In genomic region chr10:41488877-41489276, GRCm38 (mm10) we compare ENCODE assay signal across 8 mouse cellular contexts. TPM values are rescaled to one million over a fixed set of nuclear protein-coding genes. Genes with fewer than 3 reads are reported as not detected.
DNase-seq lines count a peak whose midpoint lies in the region; ATAC-seq and TF ChIP-seq lines count a peak whose summit lies in the region.

No protein-coding gene starts in this region.

- peak overlapping the region; percentile 31 for H3ac ChIP-seq in C2C12 (ENCODE audit: control insufficient read depth, insufficient read length, low read depth)

- DNase-seq in heart, adult 11 months = peak; percentile 88
- no peak for DNase-seq in heart, adult 9 months (ENCODE audit: low spot score in 2 of 2)
- DNase-seq in liver, postnatal 0 days = no peak
- no peak for DNase-seq in frontal cortex, postnatal 10 days (ENCODE audit: low spot score in 2 of 2)
- no peak for DNase-seq in adrenal gland, postnatal 10 days
- DNase-seq in left cerebral cortex, postnatal 14 days (ENCODE audit: low spot score in 2 of 2) = no peak

- WGBS in liver, postnatal 0 days (ENCODE audit: insufficient replicate concordance) = 32% methylated on average over 7 of the region's 7 CpGs

- H3K9me3 ChIP-seq in liver, postnatal 0 days (ENCODE audit: low read length) = no peaks in the 10 kb centered on the region

- no peak for TF ChIP-seq CTCF in C2C12 (IDR thresholded peaks at IDR 0.05; ENCODE audit: control insufficient read depth, insufficient read depth, insufficient read length)
- TF ChIP-seq CTCF in liver, postnatal 0 days (IDR thresholded peaks at IDR 0.05; ENCODE audit: low read depth) = no peak

- H3K27ac ChIP-seq in liver, postnatal 0 days (ENCODE audit: low read depth) = 0 out of 2 replicates have a peak overlapping the region, but pooled peaks have one; percentile 67

- peaks cover 18% of the 10 kb centered on the region for H3K4me1 ChIP-seq in liver, postnatal 0 days (ENCODE audit: insufficient read depth)

- H3K9ac ChIP-seq in liver, postnatal 0 days (replicated peaks) = peak overlapping the region; percentile 66; the same call in 1 of the 2 replicates

- no peaks in the 10 kb centered on the region for H3K79me3 ChIP-seq in C2C12 (ENCODE audit: low read depth)

- ATAC-seq in granulocyte monocyte progenitor cell, adult 5-6 weeks (replicated peaks; ENCODE audit: poor library complexity, severe bottlenecking) = peak; percentile 57
- ATAC-seq in liver, postnatal 0 days = no peak

- H3K79me2 ChIP-seq in C2C12 (ENCODE audit: control insufficient read depth, insufficient read depth) = no peaks in the 10 kb centered on the region

- intact Hi-C loops in left cerebral cortex, postnatal 14 days (cut with DNase I) = no loop called here

- H3K4me2 ChIP-seq in liver, postnatal 0 days (ENCODE audit: low read depth, low read length) = peak overlapping the region; percentile 93

- peaks cover 16% of the 10 kb centered on the region for H3K36me3 ChIP-seq in C2C12 (ENCODE audit: control insufficient read depth, insufficient read depth)
- H3K36me3 ChIP-seq in liver, postnatal 0 days (replicated peaks; ENCODE audit: insufficient read depth, low read length) = peaks cover 19% of the 10 kb centered on the region

- TF ChIP-seq EP300 in liver, postnatal 0 days (IDR thresholded peaks at IDR 0.05; ENCODE audit: low read depth) = no peak

- H3K4me3 ChIP-seq in C2C12 (ENCODE audit: insufficient read depth, poor library complexity, severe bottlenecking) = no peak overlapping the region
- H3K4me3 ChIP-seq in liver, postnatal 0 days (ENCODE audit: low read depth, low read length) = peak overlapping the region; percentile 52

- H3K27me3 ChIP-seq in C2C12 (ENCODE audit: control insufficient read depth, insufficient read depth, insufficient read length) = no peaks in the 10 kb centered on the region
- no peaks in the 10 kb centered on the region for H3K27me3 ChIP-seq in liver, postnatal 0 days (ENCODE audit: insufficient read depth, low read length)

TF ChIP-seq in C2C12, 6 proteins besides CTCF, POLR2A, EP300 and RAD21:
- TF ChIP-seq FOSL1 (IDR thresholded peaks at IDR 0.05; ENCODE audit: insufficient read depth, low read length, poor library complexity, severe bottlenecking) (no peak), USF1 (IDR thresholded peaks at IDR 0.05; ENCODE audit: low read depth) (no peak), MAX (IDR thresholded peaks at IDR 0.05) (no peak), MYOG (IDR thresholded peaks at IDR 0.05; ENCODE audit: control insufficient read depth, extremely low read depth, insufficient read length) (no peak), MYOD1 (IDR thresholded peaks at IDR 0.05; ENCODE audit: control insufficient read depth, insufficient read length, low read depth) (no peak), CEBPB (IDR thresholded peaks at IDR 0.05; ENCODE audit: low read depth) (no peak)

RNA-seq across cellular contexts. Expression of gene Smpd2, which starts 1.3 kb away (rescaled TPM):
- polyA plus RNA-seq in C2C12 (2012; fragmentation: generic; extraction: Trizol) = 20.7 TPM
- total RNA-seq in granulocyte monocyte progenitor cell, adult 5-6 weeks (2014; fragmentation: Nextera tagmentation) = 23.0 and 24.4 TPM in 2 replicates
- total RNA-seq in granulocyte monocyte progenitor cell, adult 5-6 weeks (2017) = 10.1 and 13.0 TPM in 2 replicates
- 17.9 and 19.7 TPM in 2 replicates for polyA plus RNA-seq in liver, postnatal 0 days (2015; fragmentation: Nextera tagmentation; extraction: Ambion mirVana)
- 10 to 100 TPM; 23.6 to 29.0 TPM for total RNA-seq in adrenal gland, postnatal 10 days (2021)
- total RNA-seq in left cerebral cortex, postnatal 14 days (2021) = 10 to 100 TPM; 20.8 to 24.7 TPM

RNA-seq across cellular contexts. Expression of gene Ppil6, which starts 1.4 kb away (rescaled TPM):
- 0.08 TPM for polyA plus RNA-seq in C2C12 (2012; fragmentation: generic; extraction: Trizol)
- not detected in 2 replicates for total RNA-seq in granulocyte monocyte progenitor cell, adult 5-6 weeks (2014; fragmentation: Nextera tagmentation)
- not detected in 2 replicates for total RNA-seq in granulocyte monocyte progenitor cell, adult 5-6 weeks (2017)
- 0.22 and 0.25 TPM in 2 replicates for polyA plus RNA-seq in liver, postnatal 0 days (2015; fragmentation: Nextera tagmentation; extraction: Ambion mirVana)
- total RNA-seq in adrenal gland, postnatal 10 days (2021) = 1 to 10 TPM in 1 of 2 experiments, under 1 TPM in 1; 0.33 to 1.1 TPM
- 1 to 10 TPM; 6.3 to 7.6 TPM for total RNA-seq in left cerebral cortex, postnatal 14 days (2021)

RNA-seq across cellular contexts. Expression of gene Mical1, which starts 12.8 kb away (rescaled TPM):
- 27.7 TPM for polyA plus RNA-seq in C2C12 (2012; fragmentation: generic; extraction: Trizol)
- 74.8 and 105 TPM in 2 replicates for total RNA-seq in granulocyte monocyte progenitor cell, adult 5-6 weeks (2014; fragmentation: Nextera tagmentation)
- total RNA-seq in granulocyte monocyte progenitor cell, adult 5-6 weeks (2017) = 32.2 and 49.3 TPM in 2 replicates
- 4.3 TPM in 2 replicates for polyA plus RNA-seq in liver, postnatal 0 days (2015; fragmentation: Nextera tagmentation; extraction: Ambion mirVana)
- 10 to 100 TPM; 15.2 to 19.0 TPM for total RNA-seq in adrenal gland, postnatal 10 days (2021)
- total RNA-seq in left cerebral cortex, postnatal 14 days (2021) = 10 to 100 TPM; 19.4 to 27.0 TPM

RNA-seq across cellular contexts. Expression of gene Cd164, which starts 30.3 kb away (rescaled TPM):
- 53.2 TPM for polyA plus RNA-seq in C2C12 (2012; fragmentation: generic; extraction: Trizol)
- total RNA-seq in granulocyte monocyte progenitor cell, adult 5-6 weeks (2014; fragmentation: Nextera tagmentation) = 140 and 168 TPM in 2 replicates
- total RNA-seq in granulocyte monocyte progenitor cell, adult 5-6 weeks (2017) = 169 and 206 TPM in 2 replicates
- 77.8 and 93.3 TPM in 2 replicates for polyA plus RNA-seq in liver, postnatal 0 days (2015; fragmentation: Nextera tagmentation; extraction: Ambion mirVana)
- 100 to 1,000 TPM; 181 to 183 TPM for total RNA-seq in adrenal gland, postnatal 10 days (2021)
- 10 to 100 TPM; 56.1 to 57.1 TPM for total RNA-seq in left cerebral cortex, postnatal 14 days (2021)

RNA-seq across cellular contexts. Expression of gene Zbtb24, which starts 38.7 kb away (rescaled TPM):
- polyA plus RNA-seq in C2C12 (2012; fragmentation: generic; extraction: Trizol) = 5.7 TPM
- total RNA-seq in granulocyte monocyte progenitor cell, adult 5-6 weeks (2014; fragmentation: Nextera tagmentation) = 11.4 and 14.1 TPM in 2 replicates
- 17.2 and 18.1 TPM in 2 replicates for total RNA-seq in granulocyte monocyte progenitor cell, adult 5-6 weeks (2017)
- 3.9 and 4.7 TPM in 2 replicates for polyA plus RNA-seq in liver, postnatal 0 days (2015; fragmentation: Nextera tagmentation; extraction: Ambion mirVana)
- 10 to 100 TPM; 15.5 to 18.9 TPM for total RNA-seq in adrenal gland, postnatal 10 days (2021)
- total RNA-seq in left cerebral cortex, postnatal 14 days (2021) = 10 to 100 TPM; 15.6 to 17.8 TPM
